Mouse (Mus musculus) limb, embryonic 14.5 days (tissue): ENCODE results near the gene Stab2. TPM values are rescaled to one million over a fixed set of nuclear protein-coding genes. Genes with fewer than 3 reads are reported as not detected.

Experiments used
- ATAC-seq: fragments of 200-750 bp; cut with Nextera tagmentation; 2 replicates; pipeline ENCODE4 v1.8.0; 2017; ENCODE audit warnings: low read depth, moderate number of reproducible peaks, moderate TSS enrichment; ENCODE audit not compliant: low FRiP score
- DNase-seq: peaks from one replicate; pipeline ENCODE4 v3.0.0-alpha.2; 2015; ENCODE audit warnings: low spot score
- H3K27ac ChIP-seq: fragments of 300-500 bp; sonication (generic); replicated peaks from 2 replicates; pipeline ENCODE4 v1.5.1; 2014; ENCODE audit warnings: low read depth, mild to moderate bottlenecking, low read length, moderate library complexity, mixed read lengths
- H3K27me3 ChIP-seq: fragments of 300-500 bp; sonication (generic); 2 replicates; pipeline ENCODE4 v1.6.1; 2014; ENCODE audit warnings: low read length, mixed read lengths; ENCODE audit not compliant: control insufficient read depth, insufficient read depth
- H3K36me3 ChIP-seq: fragments of 300-500 bp; sonication (generic); 2 replicates; pipeline ENCODE4 v1.6.1; 2014; ENCODE audit warnings: mild to moderate bottlenecking, low read length, moderate library complexity, mixed read lengths; ENCODE audit not compliant: control insufficient read depth, insufficient read depth
- H3K4me1 ChIP-seq: fragments of 300-500 bp; sonication (generic); 2 replicates; pipeline ENCODE4 v1.6.1; 2014; ENCODE audit warnings: antibody characterized with exemption, low read length, mixed read lengths; ENCODE audit not compliant: control insufficient read depth, insufficient read depth
- H3K4me2 ChIP-seq: fragments of 300-500 bp; sonication (generic); replicated peaks from 2 replicates; pipeline ENCODE4 v1.6.1; 2014; ENCODE audit warnings: low read depth, mild to moderate bottlenecking, low read length, moderate library complexity; ENCODE audit not compliant: severe bottlenecking
- H3K4me3 ChIP-seq: fragments of 300-500 bp; sonication (generic); replicated peaks from 2 replicates; pipeline ENCODE4 v1.5.1; 2014; ENCODE audit warnings: low read length
- H3K9ac ChIP-seq: fragments of 300-500 bp; sonication (generic); 2 replicates; pipeline ENCODE4 v1.6.1; 2014; ENCODE audit warnings: mild to moderate bottlenecking, low read depth, low read length, moderate library complexity; ENCODE audit not compliant: severe bottlenecking
- H3K9me3 ChIP-seq: fragments of 300-500 bp; sonication (generic); 2 replicates; pipeline ENCODE4 v1.6.1; 2016; ENCODE audit warnings: low read length; ENCODE audit not compliant: control insufficient read depth
- POLR2A ChIP-seq: fragments of 200-500 bp; IDR thresholded peaks from 2 replicates; pipeline ENCODE4 v1.8.0; 2012; ENCODE audit warnings: inconsistent platforms, mild to moderate bottlenecking, moderate library complexity, borderline replicate concordance; ENCODE audit not compliant: insufficient read depth, insufficient read length; ENCODE audit errors: extremely low read depth
- WGBS: fragments of 180-500 bp; shearing (Covaris S2); extraction: QIAGEN DNeasy Blood & Tissue Kit; methylation state at CpG from one replicate; pipeline ENCODE4 v1.1.7; 2014; 5-methylcytosine and 5-hydroxymethylcytosine counted together
- polyA plus RNA-seq, 2 experiments: library from polyadenylated mRNA; depleted of rRNA in 1 of 2; stranded (reverse) in 1 of 2; unstranded in 1 of 2; fragments of >200 nt; fragmentation: Nextera tagmentation in 1 of 2; extraction: Ambion mirVana in 1 of 2; gene quantifications; 2 replicates each; pipeline versions ENCODE4 v1.2.1 to v1.2.3; 2012 to 2014

The Stab2 gene
- polyA plus RNA-seq, 2 experiments = 0.20 to 0.92 TPM

DNA sequence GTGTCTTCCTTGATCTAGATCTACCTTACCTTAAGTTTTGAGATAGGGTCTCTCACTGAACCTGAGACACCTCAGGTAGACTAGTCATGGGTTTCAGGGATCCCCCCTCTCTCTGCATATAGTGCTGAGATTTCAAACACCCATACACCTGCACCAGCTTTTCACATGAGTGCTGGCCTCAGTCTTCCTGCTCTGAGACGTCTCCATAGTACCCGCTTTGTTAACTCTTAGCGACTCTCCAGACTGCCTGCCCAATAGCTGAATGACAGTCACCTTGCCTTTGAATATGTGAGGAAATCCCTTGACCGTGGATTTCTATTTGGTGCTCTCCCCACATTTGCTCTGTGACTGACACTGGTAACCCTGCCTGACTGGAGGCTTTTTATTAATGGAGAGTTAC lies 213.6 kb downstream of the Stab2 start:
- Histone ChIP-seq H3K4me1 (no peaks in the 10 kb centered on the region), H3K9ac (no peak overlapping the region), H3K36me3 (no peaks in the 10 kb centered on the region), H3K9me3 (no peaks in the 10 kb centered on the region), H3K27me3 (no peaks in the 10 kb centered on the region), H3K4me3 (no peak overlapping the region), H3K27ac (no peak overlapping the region), H3K4me2 (no peak overlapping the region)
- no peak for ATAC-seq
- WGBS = 89% methylated on average over 4 of the region's 4 CpGs
- TF ChIP-seq POLR2A = no peak
- no peak for DNase-seq

DNA sequence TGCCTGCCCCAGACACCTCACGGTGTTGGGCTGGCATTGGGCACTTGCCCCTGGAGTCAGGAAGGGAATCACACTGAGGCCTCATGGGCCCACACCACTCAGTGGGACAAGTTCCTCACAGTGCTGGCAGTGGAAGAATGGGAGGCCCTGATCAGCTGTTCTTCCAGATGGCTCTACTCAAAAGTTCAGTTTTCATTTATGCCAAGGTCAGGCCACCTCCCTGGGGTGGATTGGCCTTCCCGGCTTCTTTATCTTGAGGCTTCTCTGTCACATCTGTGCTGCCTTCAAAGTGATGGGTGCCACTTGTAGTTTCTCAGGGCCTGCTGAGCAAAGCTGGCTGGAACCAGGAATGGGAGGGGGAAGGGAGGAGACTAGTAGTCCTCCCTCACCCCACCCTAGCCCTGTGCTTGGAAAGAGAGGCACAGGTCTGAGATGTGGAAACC lies 214.3 kb downstream of the Stab2 start:
- TF ChIP-seq POLR2A = no peak
- Histone ChIP-seq H3K4me1 (no peaks in the 10 kb centered on the region), H3K9me3 (no peaks in the 10 kb centered on the region), H3K4me2 (no peak overlapping the region), H3K36me3 (no peaks in the 10 kb centered on the region), H3K4me3 (no peak overlapping the region), H3K9ac (no peak overlapping the region), H3K27ac (no peak overlapping the region), H3K27me3 (no peaks in the 10 kb centered on the region)
- 69% methylated on average over 2 of the region's 2 CpGs for WGBS
- ATAC-seq (no peak), DNase-seq (no peak)

DNA sequence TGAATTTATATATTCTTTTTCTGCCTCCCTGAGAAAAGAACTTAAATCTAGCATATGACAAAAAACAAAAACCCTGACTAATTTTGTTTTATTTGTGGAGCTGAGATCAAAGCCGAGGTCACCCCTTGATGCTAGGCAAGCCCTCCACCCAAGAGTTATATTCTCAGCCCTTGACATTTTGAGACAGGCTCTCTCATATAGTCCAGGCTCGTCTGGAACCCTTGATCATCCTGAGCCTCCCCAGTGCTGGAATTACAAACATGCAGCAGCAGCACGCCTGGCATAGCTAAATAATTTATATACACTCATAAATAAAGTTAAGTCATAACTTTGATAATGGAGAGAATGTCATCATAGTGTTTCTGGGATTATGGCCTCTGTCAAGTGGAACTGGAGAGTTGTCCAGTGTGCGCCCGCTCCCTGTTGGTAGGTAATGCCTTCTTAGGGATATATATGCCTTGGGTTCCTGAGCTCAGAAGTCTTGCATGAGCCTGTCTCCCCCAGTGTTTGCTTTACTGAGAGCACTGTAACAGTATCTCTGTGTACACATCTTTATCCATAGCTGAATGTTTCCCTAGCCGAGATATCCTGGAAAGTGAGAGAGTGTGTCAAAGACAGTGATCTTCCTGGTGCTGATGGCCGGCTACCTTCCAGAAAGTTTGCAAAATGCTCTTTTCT lies 216.2 kb downstream of the Stab2 start:
- ATAC-seq (no peak), DNase-seq (no peak)
- no peak overlapping the region for H3K4me2 ChIP-seq
- H3K27me3 ChIP-seq = no peaks in the 10 kb centered on the region
- H3K9ac ChIP-seq = no peak overlapping the region
- H3K4me1 ChIP-seq = peaks cover 4% of the 10 kb centered on the region; the same call in 1 of the 2 replicates
- H3K9me3 ChIP-seq = no peaks in the 10 kb centered on the region
- WGBS = 72% methylated on average over 7 of the region's 7 CpGs
- no peak overlapping the region for H3K4me3 ChIP-seq
- H3K36me3 ChIP-seq = no peaks in the 10 kb centered on the region
- no peak for TF ChIP-seq POLR2A
- no peak overlapping the region for H3K27ac ChIP-seq

Other genes starting within 250 kb of the Stab2 start
- 0.05 TPM in 1 of 2 replicates, not detected in the other for gene Gm49358, start 244.1 kb downstream of the Stab2 start, polyA plus RNA-seq (2012; rRNA removed)
- gene Gm49358, start 244.1 kb downstream of the Stab2 start, polyA plus RNA-seq (2014; fragmentation: Nextera tagmentation; extraction: Ambion mirVana) = 0.22 TPM in 1 of 2 replicates, not detected in the other
- gene Nt5dc3, start 229.0 kb downstream of the Stab2 start, polyA plus RNA-seq (2012; rRNA removed) = 5.5 and 6.6 TPM in 2 replicates
- gene Nt5dc3, start 229.0 kb downstream of the Stab2 start, polyA plus RNA-seq (2014; fragmentation: Nextera tagmentation; extraction: Ambion mirVana) = 1.1 and 1.3 TPM in 2 replicates
- gene 1700113H08Rik, start 50.0 kb upstream of the Stab2 start, polyA plus RNA-seq (2012; rRNA removed) = 0.09 TPM in 1 of 2 replicates, not detected in the other
- gene 1700113H08Rik, start 50.0 kb upstream of the Stab2 start, polyA plus RNA-seq (2014; fragmentation: Nextera tagmentation; extraction: Ambion mirVana) = not detected in 2 replicates